Mouse (Mus musculus) ES-Bruce4 (cell line): ENCODE results near the gene Ltf.

ENCODE experiments used
- CTCF ChIP-seq: IDR thresholded peaks from one replicate; pipeline ENCODE4 v1.8.1; 2011; ENCODE audit warnings: low read depth, low read length
- EP300 ChIP-seq: IDR thresholded peaks from 2 replicates; pipeline ENCODE4 v1.6.1; 2011; ENCODE audit warnings: low read depth, low read length; ENCODE audit not compliant: insufficient read depth
- POLR2A ChIP-seq: IDR thresholded peaks from one replicate; pipeline ENCODE4 v1.8.1; 2011; ENCODE audit warnings: low read length; ENCODE audit not compliant: insufficient read depth

DNA sequence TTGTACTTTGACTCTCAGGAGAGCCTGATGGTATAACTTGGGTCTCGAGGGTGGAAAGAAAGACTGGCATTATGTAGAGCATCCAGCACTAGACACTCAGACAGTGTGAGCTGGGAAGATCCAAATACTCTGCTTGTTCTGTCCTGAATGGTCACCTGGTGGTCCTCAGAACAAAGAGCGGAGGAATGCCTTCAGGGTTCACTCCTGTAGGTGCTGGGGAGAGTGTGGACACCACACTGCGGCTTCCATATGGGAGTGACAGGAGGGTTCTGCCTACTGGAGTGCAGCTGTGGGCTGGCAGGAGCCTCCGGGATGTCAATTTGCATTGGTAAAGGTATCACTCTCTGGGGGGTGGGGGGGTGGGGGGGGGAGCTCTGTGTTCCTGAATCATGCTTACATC lies 36.7 kb upstream of the Ltf start:
- TF ChIP-seq POLR2A (no peak), CTCF (no peak), EP300 (0 out of 2 replicates have a peak, but pooled peaks have one; percentile 48)
